Mouse (Mus musculus) brain, embryonic 14.5 days (tissue): ENCODE results near the gene Srp54b. TPM values are rescaled to one million over a fixed set of nuclear protein-coding genes. Genes with fewer than 3 reads are reported as not detected.
"Not testable (repeated sequence)": the region's sequence is repeated elsewhere in the genome, so short reads cannot be mapped to it uniquely, and the experiment has no call there.

Experiments
- DNase-seq: peaks from one replicate; pipeline ENCODE4 v3.0.0-alpha.2; 2011; ENCODE audit warnings: low read depth
- polyA plus RNA-seq: library from polyadenylated mRNA; depleted of rRNA; stranded (reverse); fragments of >200 nt; gene quantifications from 2 replicates; pipeline ENCODE4 v1.2.3, GENCODE M21; 2012; rRNA removed

The Srp54b gene
- 39.5 and 43.3 TPM in 2 replicates for polyA plus RNA-seq

- DNase-seq = not testable (repeated sequence)
Measured at GRCm38 (mm10) chr12:55154559-55155448, at the start of gene Srp54b. Gene Srp54b, plus strand, starts transcription at chr12:55155104.

DNA sequence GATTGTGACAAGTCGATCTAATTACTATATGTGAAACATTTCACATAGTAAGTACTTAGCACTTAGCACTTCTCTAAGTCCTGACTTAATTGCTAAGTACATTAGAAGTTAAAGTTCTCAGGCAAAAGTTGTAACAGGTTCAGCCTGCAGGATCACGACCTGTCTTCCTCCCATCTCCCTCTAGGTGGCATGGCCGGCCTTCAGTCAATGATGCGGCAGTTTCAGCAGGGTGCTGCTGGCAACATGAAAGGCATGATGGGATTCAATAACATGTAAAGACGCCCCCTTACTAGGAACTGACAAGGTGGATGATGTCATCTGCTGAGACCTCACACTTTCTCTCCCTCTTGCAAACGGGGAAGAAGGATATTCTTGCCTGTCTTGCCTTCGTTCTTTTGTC, 42.3 kb upstream of the Srp54b start:
- not testable (repeated sequence) for DNase-seq

DNA sequence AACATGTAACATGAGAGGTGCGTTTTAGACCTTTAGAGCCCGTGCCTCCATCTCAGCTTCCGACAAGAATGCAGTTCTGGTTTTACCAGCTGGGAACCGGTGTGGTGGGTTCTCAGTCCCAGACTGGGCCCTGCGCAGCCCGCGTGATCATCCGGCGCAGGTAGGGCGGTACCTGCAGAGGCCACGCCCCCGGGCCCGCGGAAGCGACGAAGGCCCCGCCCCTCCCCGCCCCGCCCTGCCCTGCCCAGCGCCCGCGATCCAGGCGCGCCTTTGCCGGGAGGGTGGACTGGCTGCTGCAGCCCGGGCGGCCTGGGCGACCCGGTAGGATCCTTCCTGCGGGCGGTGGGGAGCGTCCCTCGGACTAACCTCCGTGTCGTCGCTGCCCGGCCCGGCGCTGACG, 30.7 kb upstream of the Srp54b start, which contains the start of gene Fam177a:
TSS of gene Fam177a (plus strand) at position 228 of the 400 bp plus-strand sequence.
- DNase-seq = not testable (repeated sequence)

GRCm38 (mm10) chr12:55124731-55125130, 30.2 kb upstream of the Srp54b start:
- DNase-seq = not testable (repeated sequence)

GRCm38 (mm10) chr12:55135540-55135939, 19.4 kb upstream of the Srp54b start:
- not testable (repeated sequence) for DNase-seq

- DNase-seq = not testable (repeated sequence)
Measured at GRCm38 (mm10) chr12:55137859-55138258, 17.0 kb upstream of the Srp54b start.

DNA sequence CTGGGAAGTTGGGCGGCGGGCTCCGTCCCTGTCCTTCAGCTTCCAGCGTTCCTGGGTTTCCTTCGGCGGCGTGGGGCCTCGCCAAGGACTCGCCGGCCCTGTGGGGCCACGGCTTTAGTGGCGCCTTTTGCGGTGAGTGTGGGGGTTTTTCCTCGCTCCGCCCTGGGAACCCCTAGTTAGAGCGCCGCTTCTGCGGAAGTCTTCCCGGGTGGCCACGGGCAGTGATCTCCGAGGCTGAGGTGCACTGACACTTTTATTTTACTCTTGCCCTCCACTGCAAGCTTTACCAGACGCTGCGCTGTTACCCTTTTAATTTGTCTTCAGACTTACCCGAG, 512 bp downstream of the Srp54b start:
- DNase-seq = not testable (repeated sequence)

DNA sequence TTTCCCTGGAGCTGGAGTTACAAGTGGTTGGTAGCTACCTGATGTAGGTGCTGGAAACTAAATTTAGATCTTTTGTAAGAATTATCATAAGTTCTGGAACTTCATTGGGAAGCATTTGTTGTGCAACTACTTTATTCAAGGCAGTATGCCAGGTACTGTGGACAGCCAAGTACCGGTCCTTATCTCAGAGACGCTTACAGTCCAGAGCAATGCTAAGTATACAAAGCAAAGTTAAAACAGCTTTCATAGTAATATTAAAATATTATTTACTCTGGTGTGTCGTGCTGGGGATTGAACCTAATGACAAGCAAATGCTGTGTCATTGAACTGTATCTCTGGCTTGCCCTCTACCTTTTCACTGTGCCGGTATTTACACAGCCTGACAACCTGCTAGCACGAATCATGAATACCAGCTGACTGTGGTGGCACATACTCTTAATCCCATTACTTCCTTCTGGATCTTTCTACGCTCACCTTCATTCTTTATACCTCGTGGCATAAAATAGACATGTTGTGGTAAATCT, 12.2 kb downstream of the Srp54b start:
- not testable (repeated sequence) for DNase-seq

DNA sequence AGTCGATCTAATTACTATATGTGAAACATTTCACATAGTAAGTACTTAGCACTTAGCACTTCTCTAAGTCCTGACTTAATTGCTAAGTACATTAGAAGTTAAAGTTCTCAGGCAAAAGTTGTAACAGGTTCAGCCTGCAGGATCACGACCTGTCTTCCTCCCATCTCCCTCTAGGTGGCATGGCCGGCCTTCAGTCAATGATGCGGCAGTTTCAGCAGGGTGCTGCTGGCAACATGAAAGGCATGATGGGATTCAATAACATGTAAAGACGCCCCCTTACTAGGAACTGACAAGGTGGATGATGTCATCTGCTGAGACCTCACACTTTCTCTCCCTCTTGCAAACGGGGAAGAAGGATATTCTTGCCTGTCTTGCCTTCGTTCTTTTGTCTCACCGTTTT, 32.8 kb downstream of the Srp54b start:
- not testable (repeated sequence) for DNase-seq

DNA sequence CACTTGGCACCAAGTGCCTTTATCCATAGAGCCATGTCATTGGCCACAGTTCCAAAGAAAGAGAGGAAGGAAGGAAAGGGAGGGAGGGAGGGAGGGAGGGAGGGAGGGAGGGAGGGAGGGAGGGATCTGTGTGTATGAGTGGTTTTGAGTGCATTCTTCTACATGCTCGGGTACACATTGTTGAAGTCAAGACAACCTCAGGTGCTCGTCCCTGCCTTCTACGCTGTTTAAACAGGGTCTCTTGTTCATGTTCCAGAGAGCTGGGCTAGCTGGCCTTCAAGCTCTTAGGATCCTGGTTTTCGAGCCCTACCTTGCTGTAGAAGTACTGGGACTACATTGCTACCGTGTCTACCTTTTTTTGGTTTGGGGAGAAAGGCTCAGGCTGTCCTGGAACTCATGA, 34.2 kb downstream of the Srp54b start:
- DNase-seq = not testable (repeated sequence)

DNA sequence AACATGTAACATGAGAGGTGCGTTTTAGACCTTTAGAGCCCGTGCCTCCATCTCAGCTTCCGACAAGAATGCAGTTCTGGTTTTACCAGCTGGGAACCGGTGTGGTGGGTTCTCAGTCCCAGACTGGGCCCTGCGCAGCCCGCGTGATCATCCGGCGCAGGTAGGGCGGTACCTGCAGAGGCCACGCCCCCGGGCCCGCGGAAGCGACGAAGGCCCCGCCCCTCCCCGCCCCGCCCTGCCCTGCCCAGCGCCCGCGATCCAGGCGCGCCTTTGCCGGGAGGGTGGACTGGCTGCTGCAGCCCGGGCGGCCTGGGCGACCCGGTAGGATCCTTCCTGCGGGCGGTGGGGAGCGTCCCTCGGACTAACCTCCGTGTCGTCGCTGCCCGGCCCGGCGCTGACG, 44.4 kb downstream of the Srp54b start, which contains the start of gene 1700047I17Rik2:
TSS of gene 1700047I17Rik2 (plus strand) at position 287 of the 400 bp plus-strand sequence.
- not testable (repeated sequence) for DNase-seq

- DNase-seq = not testable (repeated sequence)
Measured at GRCm38 (mm10) chr12:55199799-55200198, 44.9 kb downstream of the Srp54b start.

DNA sequence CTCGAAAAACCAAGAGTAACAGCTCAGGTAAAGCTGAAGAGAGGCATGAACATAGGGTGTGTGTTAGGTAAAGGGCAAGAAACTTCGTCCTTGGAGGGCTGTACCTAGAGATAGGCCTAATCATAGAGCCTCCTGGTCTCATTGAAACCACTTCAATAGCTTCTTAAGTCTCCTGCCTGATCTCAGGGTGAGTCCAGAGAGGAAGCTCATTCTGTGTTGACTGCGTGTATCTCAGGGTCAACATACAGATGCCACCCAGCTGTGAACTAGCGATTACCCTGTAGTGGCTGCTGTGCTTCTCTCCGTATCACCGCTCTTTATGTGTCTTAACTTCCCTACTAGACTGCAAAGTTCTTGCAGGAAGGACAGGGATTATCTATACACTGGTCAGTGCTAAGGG, 58.0 kb downstream of the Srp54b start:
- DNase-seq = not testable (repeated sequence)

GRCm38 (mm10) chr12:55229626-55230519, 75.0 kb downstream of the Srp54b start, which contains the start of gene Srp54c:
Gene Srp54c, plus strand, starts transcription at chr12:55230168.
- not testable (repeated sequence) for DNase-seq

GRCm38 (mm10) chr12:55230520-55230861, 75.6 kb downstream of the Srp54b start:
- not testable (repeated sequence) for DNase-seq

Other genes with a start within 250 kb of the Srp54b start
- gene Gm20403, start 168.6 kb upstream of the Srp54b start, polyA plus RNA-seq = not detected in 2 replicates
- 7.0 and 9.1 TPM in 2 replicates for gene Baz1a, start 140.8 kb upstream of the Srp54b start, polyA plus RNA-seq
- gene 2700097O09Rik, start 75.0 kb upstream of the Srp54b start, polyA plus RNA-seq = 25.7 and 29.6 TPM in 2 replicates
- 20.1 and 50.7 TPM in 2 replicates for gene Srp54a, start 74.8 kb upstream of the Srp54b start, polyA plus RNA-seq
- 14.7 and 23.4 TPM in 2 replicates for gene Fam177a, start 30.6 kb upstream of the Srp54b start, polyA plus RNA-seq
- not detected in 2 replicates for gene 1700047I17Rik2, start 44.5 kb downstream of the Srp54b start, polyA plus RNA-seq
- 39.5 and 49.0 TPM in 2 replicates for gene Srp54c, start 75.1 kb downstream of the Srp54b start, polyA plus RNA-seq
- gene 1110008L16Rik, start 144.5 kb downstream of the Srp54b start, polyA plus RNA-seq = 9.2 and 10.0 TPM in 2 replicates
- 19.1 and 20.4 TPM in 2 replicates for gene Ppp2r3c, start 147.9 kb downstream of the Srp54b start, polyA plus RNA-seq
- gene Psma6, start 229.1 kb downstream of the Srp54b start, polyA plus RNA-seq = 162 and 181 TPM in 2 replicates